Mouse (Mus musculus): ENCODE measurements around the gene Gba.

- TF ChIP-seq POLR2A (IDR thresholded peaks at IDR 0.05; ENCODE audit: borderline replicate concordance, control insufficient read depth, low read depth, low read length) (no peak; the same call in 1 of the 2 replicates), CTCF (IDR thresholded peaks at IDR 0.05; ENCODE audit: control insufficient read depth, insufficient read depth, low read length) (peak; percentile 95)
Observed at GRCm38 (mm10) chr3:89228180-89228549, 25.4 kb downstream of the Gba start.

All from bone marrow, adult 2 months (tissue).